Mouse (Mus musculus): ENCODE results near the gene Itm2b.

Itm2b gene

GRCm38 (mm10) chr14:73384913-73385719, at the start of gene Itm2b:
Gene Itm2b, minus strand, starts transcription at chr14:73385289.
- peak; percentile 77 for DNase-seq (ENCODE audit: low read depth, low spot score)

GRCm38 (mm10) chr14:73433487-73433886, 48.4 kb upstream of the Itm2b start:
- DNase-seq (ENCODE audit: low read depth, low spot score) = no peak

- DNase-seq (ENCODE audit: low read depth, low spot score) = no peak
Measured at GRCm38 (mm10) chr14:73430571-73430970, 45.5 kb upstream of the Itm2b start.

- no peak for DNase-seq (ENCODE audit: low read depth, low spot score)
Measured at GRCm38 (mm10) chr14:73425571-73426041, 40.5 kb upstream of the Itm2b start.

- no peak for DNase-seq (ENCODE audit: low read depth, low spot score)
Measured at GRCm38 (mm10) chr14:73424961-73425360, 39.9 kb upstream of the Itm2b start.

- DNase-seq (ENCODE audit: low read depth, low spot score) = no peak
Measured at GRCm38 (mm10) chr14:73423542-73423941, 38.5 kb upstream of the Itm2b start.

- DNase-seq (ENCODE audit: low read depth, low spot score) = no peak
Measured at GRCm38 (mm10) chr14:73422621-73423020, 37.5 kb upstream of the Itm2b start.

GRCm38 (mm10) chr14:73421580-73421979, 36.5 kb upstream of the Itm2b start:
- no peak for DNase-seq (ENCODE audit: low read depth, low spot score)

- no peak for DNase-seq (ENCODE audit: low read depth, low spot score)
Measured at GRCm38 (mm10) chr14:73420138-73420745, 35.2 kb upstream of the Itm2b start.

- no peak for DNase-seq (ENCODE audit: low read depth, low spot score)
Measured at GRCm38 (mm10) chr14:73416511-73416910, 31.4 kb upstream of the Itm2b start.

- no peak for DNase-seq (ENCODE audit: low read depth, low spot score)
Measured at GRCm38 (mm10) chr14:73415376-73416035, 30.4 kb upstream of the Itm2b start.

- DNase-seq (ENCODE audit: low read depth, low spot score) = no peak
Measured at GRCm38 (mm10) chr14:73411729-73412128, 26.6 kb upstream of the Itm2b start.

GRCm38 (mm10) chr14:73410083-73410482, 25.0 kb upstream of the Itm2b start:
- no peak for DNase-seq (ENCODE audit: low read depth, low spot score)

GRCm38 (mm10) chr14:73408223-73408845, 23.2 kb upstream of the Itm2b start:
- DNase-seq (ENCODE audit: low read depth, low spot score) = no peak

- no peak for DNase-seq (ENCODE audit: low read depth, low spot score)
Measured at GRCm38 (mm10) chr14:73404016-73404415, 18.9 kb upstream of the Itm2b start.

- no peak for DNase-seq (ENCODE audit: low read depth, low spot score)
Measured at GRCm38 (mm10) chr14:73403351-73403750, 18.3 kb upstream of the Itm2b start.

- no peak for DNase-seq (ENCODE audit: low read depth, low spot score)
Measured at GRCm38 (mm10) chr14:73402296-73403035, 17.4 kb upstream of the Itm2b start.

GRCm38 (mm10) chr14:73401408-73401807, 16.3 kb upstream of the Itm2b start:
- DNase-seq (ENCODE audit: low read depth, low spot score) = no peak

- DNase-seq (ENCODE audit: low read depth, low spot score) = no peak
Measured at GRCm38 (mm10) chr14:73399866-73400618, 15.0 kb upstream of the Itm2b start.

- DNase-seq (ENCODE audit: low read depth, low spot score) = no peak
Measured at GRCm38 (mm10) chr14:73398367-73398996, 13.4 kb upstream of the Itm2b start.
